Mouse (Mus musculus) olfactory bulb, adult 2 months (tissue): Measurements from ENCODE around the gene Sf3a3. TPM values are rescaled to one million over a fixed set of nuclear protein-coding genes. Genes with fewer than 3 reads are reported as not detected.

Experiments used
- H3K27ac ChIP-seq: fragments of 200-500 bp; 2 replicates; pipeline ENCODE4 v1.5.1; 2012; ENCODE audit warnings: low read depth, low read length; ENCODE audit not compliant: insufficient read depth
- H3K4me1 ChIP-seq: fragments of 200-500 bp; 2 replicates; pipeline ENCODE4 v1.6.1; 2012; ENCODE audit warnings: low read length; ENCODE audit not compliant: control insufficient read depth, insufficient read depth
- H3K4me3 ChIP-seq: fragments of 200-500 bp; 2 replicates; pipeline ENCODE4 v1.5.1; 2012; ENCODE audit warnings: mild to moderate bottlenecking, low read depth, low read length, moderate library complexity; ENCODE audit not compliant: insufficient read depth
- CTCF ChIP-seq: fragments of 200-500 bp; IDR thresholded peaks from 2 replicates; pipeline ENCODE4 v1.5.1; 2012; ENCODE audit warnings: low read depth, mild to moderate bottlenecking, low read length, moderate library complexity; ENCODE audit not compliant: insufficient read depth
- POLR2A ChIP-seq: fragments of 200-500 bp; IDR thresholded peaks from 2 replicates; pipeline ENCODE4 v1.6.1; 2012; ENCODE audit warnings: mild to moderate bottlenecking, low read depth, low read length, moderate library complexity; ENCODE audit not compliant: insufficient read depth
- WGBS: fragments of 180-500 bp; shearing (Covaris S2); methylation state at CpG from one replicate; pipeline ENCODE4 v1.1.7; 2018; 5-methylcytosine and 5-hydroxymethylcytosine counted together
- polyA plus RNA-seq: library from polyadenylated mRNA; stranded (reverse); fragments of >200 nt; gene quantifications from 2 replicates; pipeline ENCODE4 v1.2.4, GENCODE M21; 2012; ENCODE audit warnings: low replicate concordance; ENCODE audit not compliant: missing spikeins, insufficient read depth, insufficient read length

Gene Sf3a3
- polyA plus RNA-seq, 1 experiment = not detected

- Histone ChIP-seq H3K27ac (no peak overlapping the region), H3K4me1 (peaks cover 11% of the 10 kb centered on the region), H3K4me3 (no peak overlapping the region)
- 84% methylated on average over 2 of the region's 2 CpGs for WGBS
- TF ChIP-seq CTCF (no peak), POLR2A (no peak)
Measured at GRCm38 (mm10) chr4:124694572-124694971, 20.0 kb upstream of the Sf3a3 start.

GRCm38 (mm10) chr4:124695786-124696516 lies 18.6 kb upstream of the Sf3a3 start:
- WGBS = 18% methylated on average over 18 of the region's 18 CpGs
- Histone ChIP-seq H3K4me3 (no peak overlapping the region), H3K4me1 (peaks cover 22% of the 10 kb centered on the region), H3K27ac (no peak overlapping the region)
- TF ChIP-seq CTCF = no peak
- no peak for TF ChIP-seq POLR2A

- H3K4me3 ChIP-seq = no peak overlapping the region
- H3K4me1 ChIP-seq = peaks cover 37% of the 10 kb centered on the region
- no peak overlapping the region for H3K27ac ChIP-seq
- no peak for TF ChIP-seq POLR2A
- TF ChIP-seq CTCF = no peak
- 56% methylated on average over 6 of the region's 6 CpGs for WGBS
Measured at GRCm38 (mm10) chr4:124699791-124700190, 14.8 kb upstream of the Sf3a3 start.

- Histone ChIP-seq H3K4me3 (peak within 1 kb of the TSS; percentile 50), H3K4me1 (peaks cover 39% of the 10 kb centered on the region), H3K27ac (no peak within 1 kb of the TSS)
- TF ChIP-seq POLR2A = no peak
- WGBS = 1% methylated on average over 48 of the region's 59 CpGs
Measured at GRCm38 (mm10) chr4:124700248-124700971, 14.2 kb upstream of the Sf3a3 start, which contains the start of gene Fhl3. Gene Fhl3, plus strand, starts transcription at chr4:124700701.

- no peak for TF ChIP-seq POLR2A
- no peak for TF ChIP-seq CTCF
- Histone ChIP-seq H3K4me3 (peak overlapping the region; percentile 50), H3K27ac (no peak overlapping the region), H3K4me1 (peaks cover 40% of the 10 kb centered on the region)
- WGBS = 26% methylated on average over 22 of the region's 22 CpGs
Measured at GRCm38 (mm10) chr4:124701052-124701845, 13.3 kb upstream of the Sf3a3 start.

GRCm38 (mm10) chr4:124701916-124702315 lies 12.7 kb upstream of the Sf3a3 start:
- TF ChIP-seq POLR2A (no peak), CTCF (no peak)
- WGBS = 18% methylated on average over 5 of the region's 5 CpGs
- no peak overlapping the region for H3K4me3 ChIP-seq
- no peak overlapping the region for H3K27ac ChIP-seq
- peaks cover 40% of the 10 kb centered on the region for H3K4me1 ChIP-seq

DNA sequence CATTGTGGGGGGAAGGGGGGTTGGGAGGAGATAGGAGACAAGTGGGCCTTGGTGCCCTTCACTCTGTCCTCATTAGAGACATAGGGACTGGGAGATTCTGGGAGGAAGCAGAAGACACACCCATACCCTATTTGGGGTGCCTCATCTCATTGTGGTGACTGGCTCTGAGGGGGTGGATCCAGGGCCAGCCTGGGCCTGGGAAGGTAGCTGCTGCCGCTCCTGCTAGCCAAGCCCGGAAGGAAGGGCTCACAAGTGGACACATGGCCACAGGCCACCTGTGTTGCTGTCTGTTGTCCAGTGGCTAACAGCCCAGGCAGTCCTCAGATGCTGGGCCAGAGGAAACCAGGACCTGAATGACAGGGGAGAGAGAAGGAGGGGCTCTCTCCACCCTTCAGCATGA lies 11.2 kb upstream of the Sf3a3 start:
- TF ChIP-seq CTCF (no peak), POLR2A (no peak)
- Histone ChIP-seq H3K4me1 (peaks cover 41% of the 10 kb centered on the region), H3K27ac (no peak overlapping the region), H3K4me3 (no peak overlapping the region)
- WGBS = 71% methylated on average over 2 of the region's 2 CpGs

- Histone ChIP-seq H3K27ac (no peak overlapping the region), H3K4me1 (peaks cover 49% of the 10 kb centered on the region)
- WGBS = 42% methylated on average over 6 of the region's 6 CpGs
Measured at GRCm38 (mm10) chr4:124703881-124704796, 10.4 kb upstream of the Sf3a3 start.

More at GRCm38 (mm10) chr4:124703881-124704796, 10.4 kb upstream of the Sf3a3 start:
- H3K4me3 ChIP-seq = no peak overlapping the region
- TF ChIP-seq CTCF = no peak
- TF ChIP-seq POLR2A = no peak
